Mouse (Mus musculus) embryonic stem cell, embryonic (primary cell): ENCODE results near the gene Rxfp2.

Experiments used
- CTCF ChIA-PET, 4 experiments: fragments of 300-600 bp in 2 of 4; fragments of 350-600 bp in 2 of 4; sonication (Branson Sonifier 250); formaldehyde crosslinking; loops; one replicate each; lab custom pipeline; 2022; ENCODE audit warnings: inconsistent platforms in 2 of 4; lab: Charles Lee
- POLR2A ChIA-PET, 4 experiments: fragments of 300-600 bp in 2 of 4; fragments of 350-600 bp in 2 of 4; sonication (Branson Sonifier 250); formaldehyde crosslinking; loops; one replicate each; lab custom pipeline; 2022; ENCODE audit warnings: antibody characterized with exemption in 4 of 4, inconsistent platforms in 1 of 4; lab: Charles Lee

The Rxfp2 gene

DNA sequence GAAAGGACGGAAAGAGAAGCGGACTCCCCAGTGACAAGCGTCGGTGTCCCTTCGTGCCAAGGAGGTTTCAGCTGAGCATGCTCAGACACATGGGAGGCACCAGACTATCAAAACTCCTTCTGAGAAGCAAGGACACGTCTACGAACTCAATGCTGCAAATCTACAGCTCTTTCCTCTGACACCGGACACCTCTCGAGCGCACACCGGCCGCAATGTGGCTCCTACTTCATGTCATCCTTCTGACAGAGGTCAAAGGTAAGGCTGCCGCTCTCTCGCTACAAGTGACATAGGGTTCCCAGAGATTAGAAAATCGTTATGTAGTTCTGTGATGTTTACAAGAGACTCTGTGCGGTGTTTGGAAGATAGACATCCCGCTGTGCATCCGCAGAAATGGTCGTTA lies at the start of gene Rxfp2:
Gene Rxfp2 (plus strand): TSS at position 20 of the 400 bp plus-strand sequence.
- CTCF ChIA-PET: interaction anchor here in 2 of 4 experiments (0.7 to 0.9 kb wide), 3 partner anchors 165 to 275 kb away, joined by 3 read pairs; no protein-coding TSS in a partner anchor
- POLR2A ChIA-PET: interaction anchor here in 1 of 4 experiments (0.9 to 1.6 kb wide), 2 partner anchors 13 to 22 kb away, joined by 3 to 4 read pairs; no protein-coding TSS in a partner anchor

DNA sequence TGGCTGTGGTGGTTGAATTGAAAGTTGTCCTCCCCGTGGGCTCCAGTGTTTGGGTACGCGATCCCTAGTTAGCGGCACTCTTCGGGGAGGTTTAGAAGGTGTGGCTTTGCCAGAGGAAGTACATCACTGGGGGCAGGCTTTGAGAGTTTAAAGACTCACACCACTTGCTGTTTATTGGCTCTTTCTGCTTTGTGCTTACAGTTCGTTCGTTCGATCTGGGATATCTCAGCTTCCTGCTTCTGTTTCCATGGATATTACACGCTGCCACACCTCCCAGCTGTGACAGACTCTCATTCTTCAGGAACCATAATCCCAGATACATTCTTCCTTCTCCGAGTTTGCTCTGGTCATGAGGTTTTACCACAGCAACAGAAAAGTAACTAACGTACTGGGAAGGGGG lies 48.2 kb upstream of the Rxfp2 start:
- ChIA-PET CTCF (no interaction called here), POLR2A (no interaction called here)

DNA sequence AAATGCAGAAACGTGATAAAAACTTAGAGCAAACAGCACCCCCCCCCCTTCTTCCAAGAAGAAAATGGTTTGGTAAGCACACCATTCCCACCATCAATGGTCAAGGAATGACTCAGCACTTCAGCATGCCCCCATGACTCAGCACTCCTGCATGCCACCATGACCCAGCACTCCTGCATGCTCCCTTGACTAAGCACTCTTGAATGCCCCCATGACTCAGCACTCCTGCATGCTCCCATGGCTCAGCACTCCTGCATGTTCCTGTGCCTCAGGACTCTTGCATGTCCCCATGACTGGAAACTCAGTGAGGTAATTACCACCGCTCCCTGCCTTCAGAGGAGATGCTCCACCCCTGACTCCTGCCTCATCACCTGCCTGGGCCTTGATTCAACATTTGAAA lies 41.4 kb upstream of the Rxfp2 start:
- POLR2A ChIA-PET: no interaction called here
- CTCF ChIA-PET: no interaction called here

DNA sequence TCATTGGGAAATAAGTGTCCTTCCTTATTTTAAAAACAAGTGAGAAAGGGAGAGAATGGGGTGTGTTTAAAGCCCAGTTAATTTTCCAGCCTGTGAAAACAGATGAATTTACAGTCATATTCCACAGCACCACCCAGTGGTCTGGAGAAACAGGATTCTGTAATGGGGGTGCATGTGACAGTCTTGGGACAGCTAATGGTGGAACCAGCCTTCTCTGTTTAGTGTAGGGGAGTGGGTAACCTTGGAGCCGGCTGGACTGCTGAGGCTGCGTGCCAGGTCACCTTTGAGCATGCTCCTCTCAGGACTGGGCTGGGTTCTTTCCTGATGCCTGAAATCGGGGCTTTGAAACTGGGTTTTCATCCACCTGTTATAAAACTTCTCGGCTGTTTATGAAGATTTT lies 34.9 kb upstream of the Rxfp2 start:
- CTCF ChIA-PET: interaction anchor here in 2 of 4 experiments (0.6 to 1.2 kb wide), 2 partner anchors 11 to 152 kb away, joined by 3 to 6 read pairs; no protein-coding TSS in a partner anchor
- POLR2A ChIA-PET: no interaction called here

DNA sequence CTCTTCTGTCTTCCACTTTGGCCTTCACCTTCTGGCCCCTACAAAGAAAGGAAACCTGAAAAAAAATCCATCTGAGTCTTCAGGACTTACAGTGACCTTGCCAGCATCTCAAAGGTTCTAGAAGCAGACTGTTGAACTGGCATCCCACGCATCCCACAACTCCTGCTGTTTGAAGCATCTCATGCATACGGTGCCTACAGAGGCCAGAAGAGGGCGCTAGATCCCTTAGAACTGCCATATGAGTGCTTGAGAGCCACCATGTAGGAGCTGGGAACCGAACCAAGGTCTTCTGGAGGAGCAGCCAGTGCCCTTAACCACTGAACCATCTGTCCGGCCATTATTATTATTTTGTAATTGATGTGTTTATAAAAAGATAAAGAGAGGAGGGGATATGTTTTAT lies 23.9 kb upstream of the Rxfp2 start:
- ChIA-PET POLR2A (no interaction called here), CTCF (interaction anchor here in 2 of 4 experiments (0.7 to 1.6 kb wide), 5 partner anchors 11 to 447 kb away, joined by 3 to 6 read pairs (median 4); no protein-coding TSS in a partner anchor)

DNA sequence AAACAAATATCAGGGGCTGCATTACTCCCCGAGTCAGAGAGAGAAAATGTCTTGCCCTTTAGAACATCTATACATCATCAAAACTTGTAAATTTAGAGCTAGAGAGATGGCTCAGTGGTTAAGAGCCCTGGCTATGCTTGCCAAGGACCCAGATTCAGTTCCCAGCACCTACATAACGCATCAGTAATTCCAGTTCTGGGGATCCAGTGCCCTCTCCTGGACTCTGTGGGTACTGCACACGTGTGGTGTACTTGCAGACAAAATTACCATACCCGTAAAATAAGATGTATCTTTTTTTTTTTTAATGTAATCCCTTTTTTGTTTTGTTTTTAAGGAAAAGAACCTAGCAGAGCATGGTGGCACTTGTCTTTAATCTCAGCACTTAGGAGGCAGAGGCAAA lies 21.9 kb upstream of the Rxfp2 start:
- POLR2A ChIA-PET: interaction anchor here in 2 of 4 experiments (0.6 to 0.8 kb wide), 2 partner anchors 341 to 1334 kb away, joined by 3 read pairs; no protein-coding TSS in a partner anchor
- CTCF ChIA-PET: interaction anchor here in 1 of 4 experiments (0.5 kb wide), 1 partner anchor 186 kb away, joined by 4 read pairs; no protein-coding TSS in a partner anchor

DNA sequence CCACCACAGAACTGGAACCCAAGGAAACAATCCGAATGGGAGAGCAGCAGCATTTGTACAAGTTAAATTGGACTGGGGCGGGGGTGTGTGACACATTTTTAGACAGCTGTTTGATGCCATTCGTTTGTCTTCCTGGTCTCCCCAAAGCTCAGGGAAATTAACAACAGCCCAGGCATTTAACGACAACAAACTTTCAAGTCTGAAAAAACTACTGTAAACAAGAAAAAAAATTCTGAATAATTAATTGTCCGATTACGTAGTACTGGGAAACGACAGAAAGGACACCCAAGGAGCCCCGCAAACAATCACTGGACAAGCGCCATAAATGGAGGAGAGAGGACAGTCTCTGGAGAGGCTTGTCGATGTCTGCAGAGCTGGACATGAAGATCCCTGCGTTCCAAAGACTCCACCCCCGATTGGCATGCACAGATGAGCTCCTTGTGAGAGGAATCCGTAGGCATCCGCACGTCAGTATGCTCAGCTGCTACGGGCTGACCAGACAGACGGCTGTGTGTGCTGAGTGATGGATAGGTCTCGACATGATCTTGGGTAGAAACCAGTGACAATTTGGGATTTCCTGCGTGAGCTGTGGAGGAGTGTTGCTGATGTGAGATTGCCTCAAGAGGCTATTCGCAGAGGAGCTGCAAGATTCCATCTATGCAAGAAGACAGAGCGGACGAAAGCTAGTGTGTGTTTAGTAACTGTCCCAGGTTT lies 21.0 kb upstream of the Rxfp2 start:
- ChIA-PET POLR2A (interaction anchor here (0.6 to 0.9 kb wide), 7 partner anchors 8 to 412 kb away, joined by 3 to 5 read pairs (median 3); no protein-coding TSS in a partner anchor), CTCF (interaction anchor here in 2 of 4 experiments (0.6 to 0.7 kb wide), 4 partner anchors 16 to 136 kb away, joined by 3 to 4 read pairs (median 3); no protein-coding TSS in a partner anchor)

DNA sequence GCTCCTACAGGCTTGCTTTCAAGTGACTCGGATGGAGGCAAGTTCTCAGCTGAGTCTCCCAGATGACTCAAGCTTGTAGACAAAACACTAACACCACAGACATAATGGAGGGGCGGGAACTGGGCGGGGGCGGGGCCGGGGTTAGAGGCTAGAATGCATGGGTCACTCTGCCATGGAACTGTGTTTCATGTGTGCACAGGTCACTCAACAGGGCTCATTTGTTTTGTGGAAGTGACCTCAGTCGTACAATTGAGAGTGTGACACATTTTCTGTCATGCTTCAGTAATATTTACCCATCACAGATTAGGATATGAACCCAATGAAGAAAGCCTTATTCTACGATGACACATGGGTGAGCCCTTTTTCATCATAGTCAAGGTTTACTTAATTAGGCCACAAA lies 20.2 kb upstream of the Rxfp2 start:
- CTCF ChIA-PET: no interaction called here
- POLR2A ChIA-PET: interaction anchor here in 2 of 4 experiments (0.6 kb wide), 2 partner anchors 282 to 411 kb away, joined by 3 read pairs; no protein-coding TSS in a partner anchor

DNA sequence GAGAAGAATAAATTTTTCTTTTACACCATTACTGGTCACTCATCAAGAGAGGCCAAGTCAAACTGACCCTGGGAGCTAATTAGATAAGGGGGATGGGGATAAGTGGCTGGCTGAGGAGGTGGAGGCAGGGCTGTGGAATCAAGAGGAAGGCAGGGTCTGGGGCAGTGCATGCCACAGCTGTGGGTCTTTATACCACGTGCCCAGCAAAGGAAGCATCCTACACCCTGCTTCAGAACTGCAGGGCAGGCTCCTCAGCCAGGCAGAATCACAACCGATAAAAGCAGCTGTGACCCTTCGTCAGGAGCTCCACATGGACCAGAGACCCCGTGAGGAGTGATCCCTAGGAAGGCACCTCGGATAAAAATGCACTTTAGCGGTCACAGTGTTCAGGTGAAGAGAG lies 13.1 kb upstream of the Rxfp2 start:
- ChIA-PET CTCF (interaction anchor here in 3 of 4 experiments (0.5 to 0.7 kb wide), 3 partner anchors 26 to 782 kb away, joined by 3 to 4 read pairs (median 4); no protein-coding TSS in a partner anchor), POLR2A (interaction anchor here in 3 of 4 experiments (0.5 to 1.6 kb wide), 7 partner anchors 8 to 558 kb away, joined by 3 to 4 read pairs (median 3); partner anchors contain the start of gene Rxfp2 (in 1 of the 3))

DNA sequence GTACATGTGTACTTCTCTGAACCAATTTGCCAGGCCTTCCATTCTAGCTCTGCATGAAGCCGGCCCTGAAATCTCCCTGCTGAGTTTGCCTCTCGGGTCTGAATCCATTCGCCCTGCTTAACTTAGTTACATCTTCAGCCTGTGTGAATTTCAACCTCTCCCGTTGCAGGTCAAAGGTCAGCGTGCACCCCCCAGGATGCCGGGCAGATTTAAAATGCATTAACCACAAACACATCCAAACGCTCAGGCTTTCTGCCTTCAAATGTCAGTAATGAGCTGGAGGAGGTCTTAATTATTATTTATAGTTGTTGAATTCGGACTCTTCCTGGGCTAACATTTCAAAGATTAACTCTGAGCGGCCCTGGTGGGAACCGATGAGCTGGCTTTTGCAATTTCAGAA lies 1.6 kb upstream of the Rxfp2 start:
- ChIA-PET POLR2A (interaction anchor here in 2 of 4 experiments (0.5 to 0.6 kb wide), 2 partner anchors 12 to 180 kb away, joined by 3 to 4 read pairs; no protein-coding TSS in a partner anchor), CTCF (interaction anchor here in 1 of 4 experiments (0.6 kb wide), 1 partner anchor 19 kb away, joined by 3 read pairs; no protein-coding TSS in a partner anchor)

DNA sequence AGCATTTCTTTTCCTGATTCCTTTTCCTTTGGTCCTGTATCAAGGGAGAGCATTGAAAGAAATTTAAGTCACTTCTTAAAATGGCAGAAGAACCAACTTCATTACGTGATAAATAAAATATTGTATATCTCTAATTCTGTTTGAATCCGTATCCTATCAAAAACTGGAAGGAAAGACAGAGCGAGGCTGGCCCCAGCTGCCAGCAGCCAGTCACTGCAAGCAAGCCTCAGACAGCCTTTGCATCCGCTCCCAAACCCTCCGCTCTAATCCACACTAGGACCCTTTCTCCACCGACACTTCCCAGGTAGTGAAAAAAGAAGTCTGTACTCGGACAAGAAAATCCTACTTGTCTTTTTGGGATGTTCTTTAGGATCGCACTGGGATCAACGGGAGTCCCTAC lies 803 bp upstream of the Rxfp2 start:
- ChIA-PET CTCF (interaction anchor here in 1 of 4 experiments (0.9 kb wide), 1 partner anchor 164 kb away, joined by 3 read pairs; no protein-coding TSS in a partner anchor), POLR2A (interaction anchor here in 1 of 4 experiments (1.6 kb wide), 1 partner anchor 12 kb away, joined by 4 read pairs; no protein-coding TSS in a partner anchor)

DNA sequence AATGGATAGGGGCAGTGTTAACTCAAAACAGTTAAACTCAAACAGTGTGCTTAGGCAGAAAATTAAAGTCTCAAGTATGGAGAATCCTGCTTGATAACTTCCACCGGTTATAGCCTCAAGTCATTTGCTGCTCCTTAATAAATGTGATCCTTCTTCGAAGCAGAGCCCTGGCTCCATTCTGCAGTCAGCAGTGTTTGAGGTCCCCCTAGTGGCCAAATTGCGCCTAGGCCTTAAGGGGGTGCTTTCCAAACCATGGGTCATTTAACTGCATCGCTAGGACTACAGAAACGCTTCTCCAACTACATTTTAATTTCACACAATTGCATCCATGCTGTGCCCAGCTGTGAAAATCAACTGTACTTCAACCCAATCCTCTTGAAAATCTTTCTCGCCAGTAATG lies 2.4 kb downstream of the Rxfp2 start:
- POLR2A ChIA-PET: interaction anchor here in 2 of 4 experiments (0.6 to 0.8 kb wide), 2 partner anchors 15 to 151 kb away, joined by 3 read pairs; no protein-coding TSS in a partner anchor
- CTCF ChIA-PET: interaction anchor here in 3 of 4 experiments (0.7 to 0.9 kb wide), 3 partner anchors 146 to 1991 kb away, joined by 3 to 6 read pairs (median 4); no protein-coding TSS in a partner anchor

DNA sequence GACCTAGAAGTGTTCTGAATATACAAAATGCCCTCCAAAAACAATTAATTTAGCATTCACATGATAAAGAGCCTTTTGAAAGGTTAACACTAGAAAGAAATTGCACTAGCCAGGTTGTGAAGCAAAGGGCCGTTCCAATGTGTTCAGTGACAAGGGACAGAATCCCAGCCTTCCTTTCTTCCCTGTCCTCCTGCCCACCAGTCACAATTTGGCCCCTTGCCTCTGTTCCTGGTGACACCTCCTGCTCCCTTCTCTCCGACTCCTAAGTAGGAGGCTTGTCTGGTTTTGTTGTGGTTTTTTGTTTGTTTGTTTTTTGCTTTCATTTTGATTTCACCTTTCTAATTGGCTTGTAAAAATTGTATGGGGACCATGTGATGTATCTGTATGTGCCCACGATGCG lies 3.3 kb downstream of the Rxfp2 start:
- CTCF ChIA-PET: interaction anchor here in 2 of 4 experiments (0.8 to 0.9 kb wide), 2 partner anchors 147 to 206 kb away, joined by 3 to 4 read pairs; no protein-coding TSS in a partner anchor
- POLR2A ChIA-PET: no interaction called here

DNA sequence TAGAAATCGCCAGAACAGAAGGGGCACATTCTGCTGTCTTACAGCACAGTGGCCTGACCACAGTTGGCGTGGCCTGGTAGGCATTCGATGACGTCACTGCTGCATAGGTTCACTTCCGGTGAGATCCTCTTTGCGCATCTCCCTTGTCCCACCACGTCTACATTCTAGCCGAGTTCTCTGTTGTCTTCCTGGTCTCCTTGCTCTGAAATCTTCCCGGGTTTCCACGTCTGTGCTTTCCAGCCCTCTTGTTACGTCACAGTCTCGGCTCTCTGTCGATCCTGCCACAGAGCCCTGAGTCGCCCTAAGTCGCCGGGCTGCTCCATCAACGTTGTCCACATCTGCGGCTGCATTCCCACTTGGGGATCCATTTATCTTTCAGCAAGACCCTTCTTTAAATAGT lies 4.1 kb downstream of the Rxfp2 start:
- ChIA-PET POLR2A (interaction anchor here in 1 of 4 experiments (0.6 kb wide), 1 partner anchor 208 kb away, joined by 3 read pairs; no protein-coding TSS in a partner anchor), CTCF (interaction anchor here in 2 of 4 experiments (0.6 to 0.7 kb wide), 5 partner anchors 55 to 911 kb away, joined by 3 to 18 read pairs (median 3); no protein-coding TSS in a partner anchor)

DNA sequence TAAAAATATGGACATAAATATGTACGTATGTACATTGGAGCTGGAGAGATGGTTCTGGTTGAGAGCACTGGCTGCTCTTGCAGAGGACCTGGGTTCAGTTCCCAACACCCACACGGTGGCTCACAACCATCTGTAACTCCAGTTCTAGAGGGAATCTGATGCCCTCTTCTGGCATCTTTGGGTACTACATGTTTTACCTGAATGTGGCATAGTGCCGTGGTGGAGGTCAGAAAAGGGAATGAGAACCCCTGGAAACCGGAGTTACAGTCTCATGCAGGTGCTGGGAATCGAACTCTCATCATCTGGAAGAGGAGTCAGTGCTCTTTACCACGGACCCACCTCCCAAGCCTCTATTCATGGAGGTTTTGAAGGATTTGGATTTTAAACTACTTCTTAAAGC lies 5.0 kb downstream of the Rxfp2 start:
- ChIA-PET CTCF (interaction anchor here in 3 of 4 experiments (0.6 to 0.7 kb wide), 8 partner anchors 26 to 1354 kb away, joined by 3 to 18 read pairs (median 3); no protein-coding TSS in a partner anchor), POLR2A (interaction anchor here in 1 of 4 experiments (0.6 kb wide), 1 partner anchor 209 kb away, joined by 3 read pairs; no protein-coding TSS in a partner anchor)

DNA sequence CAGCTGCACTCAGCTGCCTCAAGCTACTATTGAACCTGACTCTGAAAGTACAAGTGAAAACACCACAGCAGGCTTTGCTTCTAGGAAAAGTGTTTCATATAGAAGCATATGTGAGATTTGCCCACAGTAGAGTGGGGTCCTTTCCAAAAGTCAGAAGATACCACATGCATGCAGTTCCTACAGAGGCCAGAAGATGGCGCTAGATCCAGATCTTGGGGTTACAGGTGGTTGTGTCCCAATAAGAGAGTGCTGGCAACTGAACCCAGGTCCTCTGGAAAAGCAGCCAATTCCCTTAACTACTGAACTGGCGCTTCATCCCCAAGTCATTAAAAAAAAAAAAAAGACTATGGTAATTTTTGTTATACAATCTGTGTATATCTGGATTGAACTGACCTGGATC lies 5.7 kb downstream of the Rxfp2 start:
- CTCF ChIA-PET: interaction anchor here in 2 of 4 experiments (0.6 to 0.7 kb wide), 2 partner anchors 27 to 210 kb away, joined by 3 read pairs; no protein-coding TSS in a partner anchor
- POLR2A ChIA-PET: no interaction called here

DNA sequence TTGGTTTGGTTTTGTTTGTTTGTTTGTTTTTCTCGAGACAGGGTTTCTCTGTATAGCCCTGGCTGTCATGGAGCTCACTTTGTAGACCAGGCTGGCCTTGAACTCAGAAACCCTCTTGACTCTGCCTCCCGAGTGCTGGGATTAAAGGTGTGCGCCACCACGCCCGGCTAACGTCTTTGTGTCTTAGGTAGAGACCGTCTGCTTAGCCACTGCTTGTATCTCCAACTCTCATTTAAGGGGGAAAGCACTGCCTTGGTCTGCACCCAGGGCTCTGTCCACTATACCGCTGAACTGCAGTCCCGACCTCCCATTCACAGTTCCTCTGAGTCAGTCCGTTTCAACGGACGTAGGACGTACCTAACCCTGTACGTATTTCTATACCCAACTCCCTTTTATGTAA lies 6.4 kb downstream of the Rxfp2 start:
- ChIA-PET POLR2A (no interaction called here), CTCF (no interaction called here)

DNA sequence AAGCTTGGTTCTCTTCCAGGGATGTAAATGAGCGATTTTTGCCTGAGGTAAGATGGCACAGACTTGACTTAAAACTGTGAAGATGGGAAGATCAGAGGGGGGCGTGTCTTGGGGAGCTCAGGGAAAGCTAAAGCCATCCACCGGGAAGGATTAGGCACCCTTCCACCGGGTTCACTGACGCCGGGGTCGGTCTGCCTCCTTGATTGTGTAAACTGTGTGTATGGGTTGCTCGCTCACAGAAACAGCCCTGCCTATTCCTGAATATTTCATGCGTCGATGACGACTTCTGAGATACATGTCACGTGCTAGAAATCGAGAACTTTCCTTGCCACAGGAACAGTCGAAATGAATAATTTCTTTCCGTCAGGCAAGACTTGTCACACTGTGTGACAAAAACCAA lies 6.9 kb downstream of the Rxfp2 start:
- CTCF ChIA-PET: no interaction called here
- POLR2A ChIA-PET: no interaction called here
